Mouse (Mus musculus): Measurements from ENCODE around the gene Ppp1r32.

Ppp1r32 gene

GRCm38 (mm10) chr19:10458096-10458495 lies 24.6 kb downstream of the Ppp1r32 start:
- no peak for DNase-seq (ENCODE audit: low spot score in 2 of 2)

- peak in 1 of 2 experiments; percentile 70 for DNase-seq (ENCODE audit: low spot score in 2 of 2)
Measured at GRCm38 (mm10) chr19:10457484-10457800, 25.3 kb downstream of the Ppp1r32 start.

GRCm38 (mm10) chr19:10456752-10457483 lies 25.8 kb downstream of the Ppp1r32 start, which contains the start of gene Lrrc10b:
Lrrc10b (minus strand) TSS chr19:10457473.
- peak in 1 of 2 experiments; percentile 74 for DNase-seq (ENCODE audit: low spot score in 2 of 2)

- no peak for DNase-seq (ENCODE audit: low spot score in 2 of 2)
Measured at GRCm38 (mm10) chr19:10455437-10455806, 27.3 kb downstream of the Ppp1r32 start.

GRCm38 (mm10) chr19:10454718-10455436 lies 27.9 kb downstream of the Ppp1r32 start:
- DNase-seq (ENCODE audit: low spot score in 2 of 2) = no peak

GRCm38 (mm10) chr19:10449708-10450107 lies 33.0 kb downstream of the Ppp1r32 start:
- DNase-seq (ENCODE audit: low spot score in 2 of 2) = peak in 1 of 2 experiments; percentile 74

GRCm38 (mm10) chr19:10449190-10449589 lies 33.5 kb downstream of the Ppp1r32 start:
- DNase-seq (ENCODE audit: low spot score in 2 of 2) = no peak

GRCm38 (mm10) chr19:10448275-10448674 lies 34.5 kb downstream of the Ppp1r32 start:
- no peak for DNase-seq (ENCODE audit: low spot score in 2 of 2)

- no peak for DNase-seq (ENCODE audit: low spot score in 2 of 2)
Measured at GRCm38 (mm10) chr19:10444685-10445369, 37.9 kb downstream of the Ppp1r32 start.

GRCm38 (mm10) chr19:10437521-10437920 lies 45.2 kb downstream of the Ppp1r32 start:
- no peak for DNase-seq (ENCODE audit: low spot score in 2 of 2)

- no peak for DNase-seq (ENCODE audit: low spot score in 2 of 2)
Measured at GRCm38 (mm10) chr19:10436726-10437125, 46.0 kb downstream of the Ppp1r32 start.

- peak; percentile 57 to 70 for DNase-seq (ENCODE audit: low spot score in 2 of 2)
Measured at GRCm38 (mm10) chr19:10435908-10436307, 46.8 kb downstream of the Ppp1r32 start.

- DNase-seq (ENCODE audit: low spot score in 2 of 2) = no peak
Measured at GRCm38 (mm10) chr19:10434927-10435326, 47.8 kb downstream of the Ppp1r32 start.

- peak in 1 of 2 experiments; percentile 62 for DNase-seq (ENCODE audit: low spot score in 2 of 2)
Measured at GRCm38 (mm10) chr19:10433879-10434540, 48.7 kb downstream of the Ppp1r32 start.

GRCm38 (mm10) chr19:10433225-10433624 lies 49.5 kb downstream of the Ppp1r32 start:
- no peak for DNase-seq (ENCODE audit: low spot score in 2 of 2)

GRCm38 (mm10) chr19:10431841-10432240 lies 50.9 kb downstream of the Ppp1r32 start:
- DNase-seq (ENCODE audit: low spot score in 2 of 2) = no peak

- DNase-seq (ENCODE audit: low spot score in 2 of 2) = no peak
Measured at GRCm38 (mm10) chr19:10431410-10431809, 51.3 kb downstream of the Ppp1r32 start.

- no peak for DNase-seq (ENCODE audit: low spot score in 2 of 2)
Measured at GRCm38 (mm10) chr19:10429371-10429770, 53.4 kb downstream of the Ppp1r32 start.

- DNase-seq (ENCODE audit: low spot score in 2 of 2) = no peak
Measured at GRCm38 (mm10) chr19:10427431-10427830, 55.3 kb downstream of the Ppp1r32 start.

GRCm38 (mm10) chr19:10426793-10427192 lies 55.9 kb downstream of the Ppp1r32 start:
- DNase-seq (ENCODE audit: low spot score in 2 of 2) = no peak

- DNase-seq (ENCODE audit: low spot score in 2 of 2) = no peak
Measured at GRCm38 (mm10) chr19:10426312-10426711, 56.4 kb downstream of the Ppp1r32 start.
